Mouse (Mus musculus) embryonic facial prominence, embryonic 11.5 days (tissue): ENCODE results near the gene Pon2. TPM values are rescaled to one million over a fixed set of nuclear protein-coding genes. Genes with fewer than 3 reads are reported as not detected.

Experiments
- ATAC-seq: fragments of 200-750 bp; cut with Nextera tagmentation; replicated peaks from 2 replicates; pipeline ENCODE4 v1.8.0; 2017; ENCODE audit warnings: low read depth; ENCODE audit not compliant: insufficient number of reproducible peaks, low FRiP score, low TSS enrichment
- DNase-seq: peaks from one replicate; pipeline ENCODE4 v3.0.0-alpha.2; 2015; ENCODE audit warnings: low spot score
- H3K27ac ChIP-seq: fragments of 300-500 bp; sonication (generic); replicated peaks from 2 replicates; pipeline ENCODE4 v1.5.1; 2014; ENCODE audit warnings: mild to moderate bottlenecking, low read depth, low read length, control low read depth
- H3K27me3 ChIP-seq: fragments of 300-500 bp; sonication (generic); 2 replicates; pipeline ENCODE4 v1.6.1; 2014; ENCODE audit warnings: mild to moderate bottlenecking, low read length, moderate library complexity, mixed read lengths; ENCODE audit not compliant: control insufficient read depth, insufficient read depth
- H3K36me3 ChIP-seq: fragments of 300-500 bp; sonication (generic); replicated peaks from 2 replicates; pipeline ENCODE4 v1.6.1; 2014; ENCODE audit warnings: low read depth, mild to moderate bottlenecking, low read length, moderate library complexity, mixed read lengths; ENCODE audit not compliant: control insufficient read depth, insufficient read depth
- H3K4me1 ChIP-seq: fragments of 300-500 bp; sonication (generic); 2 replicates; pipeline ENCODE4 v1.6.1; 2014; ENCODE audit warnings: low read length, mixed read lengths; ENCODE audit not compliant: control insufficient read depth, insufficient read depth
- H3K4me2 ChIP-seq: fragments of 300-500 bp; sonication (generic); 2 replicates; pipeline ENCODE4 v1.6.1; 2014; ENCODE audit warnings: low read depth, mild to moderate bottlenecking, control low read depth, low read length, moderate library complexity
- H3K4me3 ChIP-seq: fragments of 300-500 bp; sonication (generic); 2 replicates; pipeline ENCODE4 v1.5.1; 2014; ENCODE audit warnings: low read depth, low read length, control low read depth
- H3K9ac ChIP-seq: fragments of 300-500 bp; sonication (generic); replicated peaks from 2 replicates; pipeline ENCODE4 v1.6.1; 2014; ENCODE audit warnings: mild to moderate bottlenecking, control low read depth, low read length
- H3K9me3 ChIP-seq: fragments of 300-500 bp; sonication (generic); replicated peaks from 2 replicates; pipeline ENCODE4 v1.6.1; 2016; ENCODE audit warnings: mild to moderate bottlenecking, low read length, inconsistent platforms, mixed read lengths; ENCODE audit not compliant: control insufficient read depth
- WGBS: fragments of 180-500 bp; shearing (Covaris S2); extraction: QIAGEN DNeasy Blood & Tissue Kit; methylation state at CpG from one replicate; pipeline ENCODE4 v1.1.7; 2014; 5-methylcytosine and 5-hydroxymethylcytosine counted together
- polyA plus RNA-seq: library from polyadenylated mRNA; unstranded; fragments of >200 nt; fragmentation: Nextera tagmentation; extraction: Ambion mirVana; gene quantifications from 2 replicates; pipeline ENCODE4 v1.2.1, GENCODE M21; 2014

Pon2 gene
- polyA plus RNA-seq, 1 experiment from 2014 or later, result 19.9 TPM

- H3K27ac ChIP-seq, result no peak overlapping the region
- no peak for DNase-seq
- WGBS, result 72% methylated on average over 2 of the region's 2 CpGs
Measured at GRCm38 (mm10) chr6:5287392-5287791, 10.9 kb downstream of the Pon2 start.

GRCm38 (mm10) chr6:5282418-5282817 is 15.8 kb downstream of the Pon2 start:
- Histone ChIP-seq H3K36me3 (no peaks in the 10 kb centered on the region), H3K4me1 (no peaks in the 10 kb centered on the region), H3K9me3 (no peaks in the 10 kb centered on the region), H3K4me2 (no peak overlapping the region), H3K9ac (no peak overlapping the region), H3K27ac (no peak overlapping the region), H3K27me3 (no peaks in the 10 kb centered on the region), H3K4me3 (no peak overlapping the region)
- ATAC-seq, result no peak
- WGBS, result 73% methylated on average over 7 of the region's 7 CpGs
- DNase-seq, result no peak

More at GRCm38 (mm10) chr6:5287392-5287791, 10.9 kb downstream of the Pon2 start:
- no peaks in the 10 kb centered on the region for H3K36me3 ChIP-seq
- H3K4me3 ChIP-seq, result no peak overlapping the region
- no peak for ATAC-seq
- H3K9ac ChIP-seq, result no peak overlapping the region
- H3K4me2 ChIP-seq, result no peak overlapping the region
- no peaks in the 10 kb centered on the region for H3K27me3 ChIP-seq
- no peaks in the 10 kb centered on the region for H3K9me3 ChIP-seq
- no peaks in the 10 kb centered on the region; the same call in 1 of the 2 replicates for H3K4me1 ChIP-seq

- no peaks in the 10 kb centered on the region for H3K4me1 ChIP-seq
- no peaks in the 10 kb centered on the region; the same call in 1 of the 2 replicates for H3K36me3 ChIP-seq
- H3K4me2 ChIP-seq, result no peak overlapping the region
- no peaks in the 10 kb centered on the region for H3K27me3 ChIP-seq
- no peak overlapping the region for H3K4me3 ChIP-seq
- 52% methylated on average over 6 of the region's 6 CpGs for WGBS
- DNase-seq (no peak), ATAC-seq (no peak)
- H3K27ac ChIP-seq, result no peak overlapping the region
- no peak overlapping the region for H3K9ac ChIP-seq
- H3K9me3 ChIP-seq, result no peaks in the 10 kb centered on the region
Measured at GRCm38 (mm10) chr6:5280576-5281305, 17.5 kb downstream of the Pon2 start.

GRCm38 (mm10) chr6:5277972-5278371 is 20.3 kb downstream of the Pon2 start:
- no peak overlapping the region for H3K4me2 ChIP-seq
- ATAC-seq (no peak), DNase-seq (peak; percentile 27)
- H3K9ac ChIP-seq, result no peak overlapping the region
- H3K27me3 ChIP-seq, result no peaks in the 10 kb centered on the region
- no peaks in the 10 kb centered on the region for H3K9me3 ChIP-seq
- no peaks in the 10 kb centered on the region; the same call in 1 of the 2 replicates for H3K36me3 ChIP-seq
- H3K4me3 ChIP-seq, result no peak overlapping the region
- no peaks in the 10 kb centered on the region for H3K4me1 ChIP-seq
- 28% methylated on average over 5 of the region's 5 CpGs for WGBS
- H3K27ac ChIP-seq, result no peak overlapping the region

- WGBS, result 75% methylated on average over 6 of the region's 6 CpGs
- no peak for DNase-seq
- H3K4me3 ChIP-seq, result no peak overlapping the region
- no peaks in the 10 kb centered on the region for H3K4me1 ChIP-seq
- H3K9me3 ChIP-seq, result no peaks in the 10 kb centered on the region
- no peak overlapping the region for H3K4me2 ChIP-seq
- H3K36me3 ChIP-seq, result no peaks in the 10 kb centered on the region
- H3K27me3 ChIP-seq, result no peaks in the 10 kb centered on the region
- ATAC-seq, result no peak
- no peak overlapping the region for H3K9ac ChIP-seq
- H3K27ac ChIP-seq, result no peak overlapping the region
Measured at GRCm38 (mm10) chr6:5269641-5270040, 28.6 kb downstream of the Pon2 start.

GRCm38 (mm10) chr6:5264793-5265192 is 33.5 kb downstream of the Pon2 start:
- 61% methylated on average over 8 of the region's 8 CpGs for WGBS
- no peaks in the 10 kb centered on the region for H3K4me1 ChIP-seq
- no peak for DNase-seq

GRCm38 (mm10) chr6:5263250-5263999 is 34.8 kb downstream of the Pon2 start:
- H3K36me3 ChIP-seq, result no peaks in the 10 kb centered on the region
- DNase-seq (no peak), ATAC-seq (no peak)
- no peak overlapping the region for H3K9ac ChIP-seq
- WGBS, result 73% methylated on average over 8 of the region's 8 CpGs
- H3K4me3 ChIP-seq, result no peak overlapping the region
- no peaks in the 10 kb centered on the region for H3K9me3 ChIP-seq
- H3K4me1 ChIP-seq, result no peaks in the 10 kb centered on the region
- no peak overlapping the region for H3K27ac ChIP-seq
- H3K4me2 ChIP-seq, result no peak overlapping the region
- no peaks in the 10 kb centered on the region for H3K27me3 ChIP-seq

More at GRCm38 (mm10) chr6:5264793-5265192, 33.5 kb downstream of the Pon2 start:
- H3K9me3 ChIP-seq, result no peaks in the 10 kb centered on the region
- H3K36me3 ChIP-seq, result no peaks in the 10 kb centered on the region
- ATAC-seq, result no peak
- no peak overlapping the region for H3K4me2 ChIP-seq
- no peak overlapping the region for H3K27ac ChIP-seq
- no peak overlapping the region for H3K4me3 ChIP-seq
- no peaks in the 10 kb centered on the region for H3K27me3 ChIP-seq
- no peak overlapping the region for H3K9ac ChIP-seq
